Mouse (Mus musculus) limb, embryonic 11.5 days (tissue): ENCODE data around the gene Tmem51. TPM values are rescaled to one million over a fixed set of nuclear protein-coding genes. Genes with fewer than 3 reads are reported as not detected.

Source experiments
- ATAC-seq: fragments of 200-750 bp; cut with Nextera tagmentation; 2 replicates; pipeline ENCODE4 v1.8.0; 2017; ENCODE audit warnings: low read depth; ENCODE audit not compliant: insufficient number of reproducible peaks, low FRiP score, low TSS enrichment
- DNase-seq: peaks from one replicate; pipeline ENCODE4 v3.0.0-alpha.2; 2015; ENCODE audit warnings: low spot score
- H3K27ac ChIP-seq: fragments of 300-500 bp; sonication (generic); replicated peaks from 2 replicates; pipeline ENCODE4 v1.5.1; 2014; ENCODE audit warnings: low read depth, mild to moderate bottlenecking, low read length
- H3K27me3 ChIP-seq: fragments of 300-500 bp; sonication (generic); 2 replicates; pipeline ENCODE4 v1.6.1; 2014; ENCODE audit warnings: mild to moderate bottlenecking, low read length, mixed read lengths; ENCODE audit not compliant: control insufficient read depth, insufficient read depth
- H3K36me3 ChIP-seq: fragments of 300-500 bp; sonication (generic); 2 replicates; pipeline ENCODE4 v1.6.1; 2014; ENCODE audit warnings: mild to moderate bottlenecking, low read length, moderate library complexity, mixed read lengths; ENCODE audit not compliant: control insufficient read depth, insufficient read depth
- H3K4me1 ChIP-seq: fragments of 300-500 bp; sonication (generic); 2 replicates; pipeline ENCODE4 v1.6.1; 2014; ENCODE audit warnings: low read length, mixed read lengths; ENCODE audit not compliant: control insufficient read depth, insufficient read depth
- H3K4me2 ChIP-seq: fragments of 300-500 bp; sonication (generic); 2 replicates; pipeline ENCODE4 v1.6.1; 2014; ENCODE audit warnings: low read depth, mild to moderate bottlenecking, moderate library complexity; ENCODE audit not compliant: severe bottlenecking
- H3K4me3 ChIP-seq: fragments of 300-500 bp; sonication (generic); 2 replicates; pipeline ENCODE4 v1.5.1; 2014; ENCODE audit warnings: low read depth, low read length
- H3K9ac ChIP-seq: fragments of 300-500 bp; sonication (generic); 2 replicates; pipeline ENCODE4 v1.6.1; 2014; ENCODE audit warnings: mild to moderate bottlenecking, low read length
- H3K9me3 ChIP-seq: fragments of 300-500 bp; sonication (generic); 2 replicates; pipeline ENCODE4 v1.6.1; 2016; ENCODE audit warnings: low read length; ENCODE audit not compliant: control insufficient read depth
- WGBS: fragments of 180-500 bp; shearing (Covaris S2); extraction: QIAGEN DNeasy Blood & Tissue Kit; methylation state at CpG from one replicate; pipeline ENCODE4 v1.1.7; 2014; 5-methylcytosine and 5-hydroxymethylcytosine counted together
- polyA plus RNA-seq: library from polyadenylated mRNA; unstranded; fragments of >200 nt; fragmentation: Nextera tagmentation; extraction: Ambion mirVana; gene quantifications from 2 replicates; pipeline ENCODE4 v1.2.1, GENCODE M21; 2014

Gene Tmem51
- polyA plus RNA-seq, 1 experiment from 2014 or later, result 11.1 TPM

GRCm38 (mm10) chr4:141993347-141994061 is 90.6 kb downstream of the Tmem51 start:
- H3K27me3 ChIP-seq, result no peaks in the 10 kb centered on the region
- DNase-seq, result no peak
- no peaks in the 10 kb centered on the region for H3K9me3 ChIP-seq
- 65% methylated on average over 5 of the region's 5 CpGs for WGBS
- H3K27ac ChIP-seq, result no peak overlapping the region
- no peak overlapping the region for H3K4me3 ChIP-seq
- no peaks in the 10 kb centered on the region for H3K4me1 ChIP-seq
- no peak overlapping the region for H3K4me2 ChIP-seq
- H3K36me3 ChIP-seq, result no peaks in the 10 kb centered on the region
- no peak for ATAC-seq
- no peak overlapping the region for H3K9ac ChIP-seq

- DNase-seq (no peak), ATAC-seq (no peak)
- 82% methylated on average over 14 of the region's 14 CpGs for WGBS
- no peak overlapping the region for H3K27ac ChIP-seq
- no peak overlapping the region for H3K9ac ChIP-seq
- H3K4me3 ChIP-seq, result no peak overlapping the region
- H3K4me1 ChIP-seq, result no peaks in the 10 kb centered on the region
- H3K9me3 ChIP-seq, result no peaks in the 10 kb centered on the region
- no peak overlapping the region for H3K4me2 ChIP-seq
- H3K27me3 ChIP-seq, result no peaks in the 10 kb centered on the region
- no peaks in the 10 kb centered on the region for H3K36me3 ChIP-seq
Observed at GRCm38 (mm10) chr4:141992530-141993204, 91.4 kb downstream of the Tmem51 start.

GRCm38 (mm10) chr4:141988178-141988577 is 95.9 kb downstream of the Tmem51 start:
- WGBS, result 90% methylated on average over 1 of the region's 1 CpGs
- no peaks in the 10 kb centered on the region for H3K4me1 ChIP-seq
- no peaks in the 10 kb centered on the region for H3K36me3 ChIP-seq
- no peak overlapping the region for H3K4me3 ChIP-seq
- ATAC-seq (no peak), DNase-seq (no peak)
- H3K9me3 ChIP-seq, result no peaks in the 10 kb centered on the region
- H3K27me3 ChIP-seq, result no peaks in the 10 kb centered on the region
- H3K4me2 ChIP-seq, result no peak overlapping the region
- no peak overlapping the region for H3K9ac ChIP-seq
- no peak overlapping the region for H3K27ac ChIP-seq

GRCm38 (mm10) chr4:141983689-141984088 is 100.4 kb downstream of the Tmem51 start:
- DNase-seq, result no peak
- Histone ChIP-seq H3K4me2 (no peak overlapping the region), H3K4me1 (no peaks in the 10 kb centered on the region), H3K4me3 (no peak overlapping the region), H3K9ac (no peak overlapping the region), H3K27me3 (no peaks in the 10 kb centered on the region), H3K27ac (no peak overlapping the region), H3K36me3 (no peaks in the 10 kb centered on the region), H3K9me3 (no peaks in the 10 kb centered on the region)
- 60% methylated on average over 3 of the region's 3 CpGs for WGBS
- ATAC-seq, result no peak

GRCm38 (mm10) chr4:141981475-141981874 is 102.6 kb downstream of the Tmem51 start:
- DNase-seq, result no peak
- H3K9me3 ChIP-seq, result no peaks in the 10 kb centered on the region
- no peak overlapping the region for H3K9ac ChIP-seq
- ATAC-seq, result no peak
- no peaks in the 10 kb centered on the region for H3K4me1 ChIP-seq
- H3K27ac ChIP-seq, result no peak overlapping the region
- no peaks in the 10 kb centered on the region for H3K27me3 ChIP-seq
- no peaks in the 10 kb centered on the region for H3K36me3 ChIP-seq
- H3K4me2 ChIP-seq, result no peak overlapping the region
- WGBS, result 72% methylated on average over 3 of the region's 3 CpGs
- H3K4me3 ChIP-seq, result no peak overlapping the region

Other genes with a start within 250 kb of the Tmem51 start
- gene Ctrc, start 237.9 kb downstream of the Tmem51 start, polyA plus RNA-seq, result not detected in 2 replicates
- 17.5 and 19.8 TPM in 2 replicates for gene Efhd2, start 209.4 kb downstream of the Tmem51 start, polyA plus RNA-seq
- 0.64 and 0.68 TPM in 2 replicates for gene Fhad1, start 69.2 kb downstream of the Tmem51 start, polyA plus RNA-seq
- gene Kazn, start 155.1 kb upstream of the Tmem51 start, polyA plus RNA-seq, result 8.6 and 9.0 TPM in 2 replicates